Comparison of ENCODE assay signal across 8 mouse cellular contexts in the genomic region with DNA sequence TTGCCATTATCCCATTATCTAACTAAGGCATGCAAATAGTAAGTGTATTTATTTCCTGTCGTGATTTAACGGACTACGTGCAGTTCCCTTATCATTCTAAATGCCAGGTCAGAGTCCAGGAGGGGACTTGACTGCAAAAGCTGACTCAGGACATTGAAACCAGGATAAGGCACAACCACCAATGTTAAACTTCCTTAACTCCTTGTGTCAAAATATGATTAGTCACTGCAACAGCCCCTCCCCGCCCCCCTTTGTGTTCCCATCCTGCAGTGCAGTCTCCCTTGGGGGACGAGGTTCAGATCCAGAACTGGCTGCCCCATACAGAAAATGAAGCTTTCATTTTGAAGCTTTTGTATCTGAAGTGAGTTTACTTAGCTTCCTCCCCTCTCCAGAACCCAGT. TPM values are rescaled to one million over a fixed set of nuclear protein-coding genes. Genes with fewer than 3 reads are reported as not detected.
DNase-seq lines count a peak whose midpoint lies in the region; ATAC-seq and TF ChIP-seq lines count a peak whose summit lies in the region.

No protein-coding gene starts in this region.

- peak overlapping the region; percentile 76 for H3K4me2 ChIP-seq in lung, embryonic 14.5 days
- peak overlapping the region; percentile 99 for H3K4me2 ChIP-seq in liver, embryonic 13.5 days
- peak overlapping the region; percentile 73 for H3K4me2 ChIP-seq in stomach, postnatal 0 days (replicated peaks; ENCODE audit: low read depth)

- DNase-seq in lung, embryonic 14.5 days = no peak
- no peak for DNase-seq in lung, postnatal 14 days
- DNase-seq in hindbrain, embryonic 10.5 days (ENCODE audit: low spot score) = no peak
- peak; percentile 47 for DNase-seq in liver, embryonic 13.5 days
- DNase-seq in stomach, postnatal 0 days (ENCODE audit: low spot score) = peak; percentile 70
- no peak for DNase-seq in embryo, embryonic 9.5 days (ENCODE audit: extremely low spot score)
- no peak for DNase-seq in cerebellum, postnatal 4 days (ENCODE audit: low spot score in 2 of 2)

- no peak for TF ChIP-seq POLR2A in cortical plate, adult 2 months (IDR thresholded peaks at IDR 0.05; ENCODE audit: extremely low read depth, insufficient read depth, low read length)

- H3K4me3 ChIP-seq in lung, embryonic 14.5 days (ENCODE audit: low read depth, low read length) = peak overlapping the region; percentile 85
- H3K4me3 ChIP-seq in cortical plate, adult 2 months (ENCODE audit: insufficient read depth, low read length) = peak overlapping the region; percentile 67
- H3K4me3 ChIP-seq in hindbrain, embryonic 10.5 days = peak overlapping the region; percentile 69
- H3K4me3 ChIP-seq in liver, embryonic 13.5 days (replicated peaks) = peak overlapping the region; percentile 79
- peak overlapping the region; percentile 93 for H3K4me3 ChIP-seq in stomach, postnatal 0 days (ENCODE audit: low read depth, low read length)

- H3K27me3 ChIP-seq in lung, embryonic 14.5 days (ENCODE audit: insufficient read depth, low read length) = no peaks in the 10 kb centered on the region
- no peaks in the 10 kb centered on the region for H3K27me3 ChIP-seq in hindbrain, embryonic 10.5 days (ENCODE audit: insufficient read depth, poor library complexity, severe bottlenecking)
- no peaks in the 10 kb centered on the region for H3K27me3 ChIP-seq in liver, embryonic 13.5 days
- no peaks in the 10 kb centered on the region for H3K27me3 ChIP-seq in stomach, postnatal 0 days (ENCODE audit: control insufficient read depth, insufficient read depth, low read length)

- no peak for TF ChIP-seq CTCF in lung, embryonic 14.5 days (IDR thresholded peaks at IDR 0.05; ENCODE audit: low read depth)
- TF ChIP-seq CTCF in cortical plate, adult 2 months (IDR thresholded peaks at IDR 0.05; ENCODE audit: extremely low read depth, insufficient read depth, low read length) = no peak
- no peak for TF ChIP-seq CTCF in stomach, postnatal 0 days (IDR thresholded peaks at IDR 0.05; ENCODE audit: low read depth)

- no peaks in the 10 kb centered on the region for H3K36me3 ChIP-seq in lung, embryonic 14.5 days (ENCODE audit: insufficient read depth)
- H3K36me3 ChIP-seq in hindbrain, embryonic 10.5 days = peaks cover 8% of the 10 kb centered on the region; the same call in 1 of the 2 replicates
- H3K36me3 ChIP-seq in liver, embryonic 13.5 days = no peaks in the 10 kb centered on the region
- H3K36me3 ChIP-seq in stomach, postnatal 0 days (ENCODE audit: control insufficient read depth, insufficient read depth, low read length) = no peaks in the 10 kb centered on the region

- no peaks in the 10 kb centered on the region for H3K9me3 ChIP-seq in lung, embryonic 14.5 days (ENCODE audit: low read depth, low read length)
- no peaks in the 10 kb centered on the region for H3K9me3 ChIP-seq in hindbrain, embryonic 10.5 days
- no peaks in the 10 kb centered on the region for H3K9me3 ChIP-seq in liver, embryonic 13.5 days (replicated peaks)
- H3K9me3 ChIP-seq in stomach, postnatal 0 days (ENCODE audit: control insufficient read depth, low read length) = no peaks in the 10 kb centered on the region

- H3K27ac ChIP-seq in lung, embryonic 14.5 days (ENCODE audit: low read depth) = peak overlapping the region; percentile 96
- peak overlapping the region; percentile 25 for H3K27ac ChIP-seq in cortical plate, adult 2 months (ENCODE audit: insufficient read depth, low read length)
- H3K27ac ChIP-seq in hindbrain, embryonic 10.5 days = peak overlapping the region; percentile 98
- peak overlapping the region; percentile 70 for H3K27ac ChIP-seq in liver, embryonic 13.5 days
- H3K27ac ChIP-seq in stomach, postnatal 0 days (replicated peaks) = peak overlapping the region; percentile 99

- WGBS in lung, embryonic 14.5 days = 34% methylated on average over 5 of the region's 5 CpGs
- WGBS in hindbrain, embryonic 10.5 days = 71% methylated on average over 5 of the region's 5 CpGs
- 1% methylated on average over 5 of the region's 5 CpGs for WGBS in liver, embryonic 13.5 days (ENCODE audit: insufficient replicate concordance)
- WGBS in stomach, postnatal 0 days = 31% methylated on average over 5 of the region's 5 CpGs

- TF ChIP-seq EP300 in stomach, postnatal 0 days (optimal IDR thresholded peaks at IDR 0.05) = no peak

- peak overlapping the region; percentile 93 for H3K9ac ChIP-seq in lung, embryonic 14.5 days
- peak overlapping the region; percentile 85 for H3K9ac ChIP-seq in liver, embryonic 13.5 days
- peak overlapping the region; percentile 47 for H3K9ac ChIP-seq in stomach, postnatal 0 days (ENCODE audit: low read length)

- no peak for ATAC-seq in lung, embryonic 14.5 days (ENCODE audit: insufficient read depth)
- ATAC-seq in liver, embryonic 13.5 days (ENCODE audit: low read depth) = peak; percentile 4; the same call in 1 of the 2 replicates
- ATAC-seq in stomach, postnatal 0 days (ENCODE audit: low FRiP score, low TSS enrichment) = peak; percentile 35

- H3K4me1 ChIP-seq in lung, embryonic 14.5 days (ENCODE audit: insufficient read depth) = 0 out of 2 replicates have a peak, but pooled peaks cover 5% of the 10 kb centered on the region
- H3K4me1 ChIP-seq in cortical plate, adult 2 months (ENCODE audit: control insufficient read depth, insufficient read depth, low read length) = peaks cover 3% of the 10 kb centered on the region; the same call in 1 of the 2 replicates
- peaks cover 9% of the 10 kb centered on the region for H3K4me1 ChIP-seq in hindbrain, embryonic 10.5 days (replicated peaks)
- H3K4me1 ChIP-seq in liver, embryonic 13.5 days (replicated peaks) = peaks cover 39% of the 10 kb centered on the region
- no peaks in the 10 kb centered on the region for H3K4me1 ChIP-seq in stomach, postnatal 0 days (replicated peaks; ENCODE audit: control insufficient read depth, insufficient read depth)

RNA-seq across cellular contexts. Expression of a gene that starts 0.7 kb away (rescaled TPM):
- 22.0 and 22.5 TPM in 2 replicates for polyA plus RNA-seq in lung, embryonic 14.5 days (2014; fragmentation: Nextera tagmentation; extraction: Ambion mirVana)
- polyA plus RNA-seq in cortical plate, adult 2 months (2012; rRNA removed) = 27.0 and 28.7 TPM in 2 replicates
- 20.2 and 23.8 TPM in 2 replicates for polyA plus RNA-seq in hindbrain, embryonic 10.5 days (2016; fragmentation: Nextera tagmentation; extraction: Ambion mirVana)
- polyA plus RNA-seq in liver, embryonic 13.5 days (2015; fragmentation: Nextera tagmentation; extraction: Ambion mirVana) = 5.7 and 6.0 TPM in 2 replicates
- 10.5 and 10.9 TPM in 2 replicates for polyA plus RNA-seq in stomach, postnatal 0 days (2015; fragmentation: Nextera tagmentation; extraction: Ambion mirVana)

RNA-seq across cellular contexts. Expression of a gene that starts 12.3 kb away (rescaled TPM):
- polyA plus RNA-seq in lung, embryonic 14.5 days (2014; fragmentation: Nextera tagmentation; extraction: Ambion mirVana) = 0.30 TPM in 2 replicates
- polyA plus RNA-seq in cortical plate, adult 2 months (2012; rRNA removed) = 21.2 and 21.6 TPM in 2 replicates
- polyA plus RNA-seq in hindbrain, embryonic 10.5 days (2016; fragmentation: Nextera tagmentation; extraction: Ambion mirVana) = 0.24 and 0.26 TPM in 2 replicates
- 0.10 and 0.13 TPM in 2 replicates for polyA plus RNA-seq in liver, embryonic 13.5 days (2015; fragmentation: Nextera tagmentation; extraction: Ambion mirVana)
- polyA plus RNA-seq in stomach, postnatal 0 days (2015; fragmentation: Nextera tagmentation; extraction: Ambion mirVana) = 5.3 and 5.6 TPM in 2 replicates

RNA-seq across cellular contexts. Expression of a gene that starts 48.3 kb away (rescaled TPM):
- polyA plus RNA-seq in lung, embryonic 14.5 days (2014; fragmentation: Nextera tagmentation; extraction: Ambion mirVana) = not detected in 2 replicates
- 0.25 TPM in 1 of 2 replicates, not detected in the other for polyA plus RNA-seq in cortical plate, adult 2 months (2012; rRNA removed)
- not detected in 2 replicates for polyA plus RNA-seq in hindbrain, embryonic 10.5 days (2016; fragmentation: Nextera tagmentation; extraction: Ambion mirVana)
- polyA plus RNA-seq in liver, embryonic 13.5 days (2015; fragmentation: Nextera tagmentation; extraction: Ambion mirVana) = 1.5 and 2.9 TPM in 2 replicates
- polyA plus RNA-seq in stomach, postnatal 0 days (2015; fragmentation: Nextera tagmentation; extraction: Ambion mirVana) = 20.2 and 24.1 TPM in 2 replicates

Comparison
In these comparisons a context has a peak if more than half of its experiments do, and no peak if none do; other contexts are left out.
1. DNase-seq: peak in liver, embryonic 13.5 days (single experiment) and stomach, postnatal 0 days (single experiment); none in lung, embryonic 14.5 days (single experiment), lung, postnatal 14 days (single experiment), hindbrain, embryonic 10.5 days (single experiment), embryo, embryonic 9.5 days (single experiment) and cerebellum, postnatal 4 days (0 of 2).
2. H3K27ac ChIP-seq: peak in every context shown above with its lines; median percentile 99 in stomach, postnatal 0 days; 98 in hindbrain, embryonic 10.5 days; 96 in lung, embryonic 14.5 days; 70 in liver, embryonic 13.5 days; 25 in cortical plate, adult 2 months.
3. Peak in every context shown above with its lines, with median percentiles within 50 percentile points of each other: H3K4me2 ChIP-seq, H3K4me3 ChIP-seq and H3K9ac ChIP-seq.